Mouse (Mus musculus) forebrain, embryonic 14.5 days (tissue): ENCODE measurements around the gene Rhoj. TPM values are rescaled to one million over a fixed set of nuclear protein-coding genes. Genes with fewer than 3 reads are reported as not detected.

Experiments
- ATAC-seq: fragments of 200-750 bp; cut with Nextera tagmentation; 2 replicates; pipeline ENCODE4 v1.8.0; 2017; ENCODE audit warnings: mild to moderate bottlenecking, moderate library complexity
- DNase-seq: peaks from one replicate; pipeline ENCODE4 v3.0.0-alpha.2; 2015; ENCODE audit warnings: low spot score
- H3K27ac ChIP-seq: fragments of 300-500 bp; sonication (generic); 2 replicates; pipeline ENCODE4 v1.5.1; 2014; ENCODE audit warnings: low read depth, mild to moderate bottlenecking, control low read depth, low read length, moderate library complexity
- H3K27me3 ChIP-seq: fragments of 300-500 bp; sonication (generic); replicated peaks from 2 replicates; pipeline ENCODE4 v1.6.1; 2014; ENCODE audit warnings: low read length, control low read depth, mixed read lengths; ENCODE audit not compliant: control insufficient read depth, insufficient read depth
- H3K36me3 ChIP-seq: fragments of 300-500 bp; sonication (generic); 2 replicates; pipeline ENCODE4 v1.6.1; 2014; ENCODE audit warnings: low read length, control low read depth; ENCODE audit not compliant: control insufficient read depth, insufficient read depth
- H3K4me1 ChIP-seq: fragments of 300-500 bp; sonication (generic); 2 replicates; pipeline ENCODE4 v1.6.1; 2014; ENCODE audit warnings: antibody characterized with exemption, low read length, control low read depth; ENCODE audit not compliant: control insufficient read depth, insufficient read depth
- H3K4me2 ChIP-seq: fragments of 300-500 bp; sonication (generic); 2 replicates; pipeline ENCODE4 v1.6.1; 2014; ENCODE audit warnings: mild to moderate bottlenecking, control low read depth, low read length
- H3K4me3 ChIP-seq: fragments of 300-500 bp; sonication (generic); 2 replicates; pipeline ENCODE4 v1.5.1; 2014; ENCODE audit warnings: low read depth, low read length, control low read depth
- H3K9ac ChIP-seq: fragments of 300-500 bp; sonication (generic); 2 replicates; pipeline ENCODE4 v1.6.1; 2014; ENCODE audit warnings: mild to moderate bottlenecking, low read length, control low read depth, moderate library complexity
- H3K9me3 ChIP-seq: fragments of 300-500 bp; sonication (generic); replicated peaks from 2 replicates; pipeline ENCODE4 v1.6.1; 2016; ENCODE audit warnings: low read length, control low read depth, mixed read lengths; ENCODE audit not compliant: control insufficient read depth
- WGBS: fragments of 180-500 bp; shearing (Covaris S2); extraction: QIAGEN DNeasy Blood & Tissue Kit; methylation state at CpG from one replicate; pipeline ENCODE4 v1.1.7; 2014; 5-methylcytosine and 5-hydroxymethylcytosine counted together
- polyA plus RNA-seq: library from polyadenylated mRNA; unstranded; fragments of >200 nt; fragmentation: Nextera tagmentation; extraction: Ambion mirVana; gene quantifications from 2 replicates; pipeline ENCODE4 v1.2.1, GENCODE M21; 2014

The Rhoj gene
- polyA plus RNA-seq, 1 experiment from 2014 or later = 22.5 TPM

DNA sequence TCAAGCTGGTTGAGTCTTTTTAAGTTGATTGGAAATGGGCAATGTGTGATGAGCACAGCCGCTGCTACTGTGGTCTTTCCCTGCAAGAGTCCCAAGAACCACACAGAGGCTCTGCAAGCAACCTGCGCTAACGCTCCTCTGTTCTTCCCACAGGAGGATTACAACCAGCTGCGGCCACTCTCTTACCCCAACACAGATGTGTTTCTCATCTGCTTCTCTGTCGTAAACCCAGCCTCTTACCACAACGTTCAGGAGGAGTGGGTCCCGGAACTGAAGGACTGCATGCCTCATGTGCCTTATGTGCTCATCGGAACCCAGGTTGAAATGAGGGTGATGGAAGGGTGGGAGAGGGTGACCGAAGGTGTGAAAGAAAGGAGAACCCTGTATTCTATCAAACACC, 83.4 kb downstream of the Rhoj start:
- Histone ChIP-seq H3K4me2 (no peak overlapping the region), H3K27ac (no peak overlapping the region), H3K4me1 (no peaks in the 10 kb centered on the region), H3K36me3 (no peaks in the 10 kb centered on the region), H3K9me3 (no peaks in the 10 kb centered on the region), H3K9ac (no peak overlapping the region), H3K27me3 (no peaks in the 10 kb centered on the region), H3K4me3 (no peak overlapping the region)
- DNase-seq (no peak), ATAC-seq (no peak)
- 91% methylated on average over 9 of the region's 9 CpGs for WGBS

DNA sequence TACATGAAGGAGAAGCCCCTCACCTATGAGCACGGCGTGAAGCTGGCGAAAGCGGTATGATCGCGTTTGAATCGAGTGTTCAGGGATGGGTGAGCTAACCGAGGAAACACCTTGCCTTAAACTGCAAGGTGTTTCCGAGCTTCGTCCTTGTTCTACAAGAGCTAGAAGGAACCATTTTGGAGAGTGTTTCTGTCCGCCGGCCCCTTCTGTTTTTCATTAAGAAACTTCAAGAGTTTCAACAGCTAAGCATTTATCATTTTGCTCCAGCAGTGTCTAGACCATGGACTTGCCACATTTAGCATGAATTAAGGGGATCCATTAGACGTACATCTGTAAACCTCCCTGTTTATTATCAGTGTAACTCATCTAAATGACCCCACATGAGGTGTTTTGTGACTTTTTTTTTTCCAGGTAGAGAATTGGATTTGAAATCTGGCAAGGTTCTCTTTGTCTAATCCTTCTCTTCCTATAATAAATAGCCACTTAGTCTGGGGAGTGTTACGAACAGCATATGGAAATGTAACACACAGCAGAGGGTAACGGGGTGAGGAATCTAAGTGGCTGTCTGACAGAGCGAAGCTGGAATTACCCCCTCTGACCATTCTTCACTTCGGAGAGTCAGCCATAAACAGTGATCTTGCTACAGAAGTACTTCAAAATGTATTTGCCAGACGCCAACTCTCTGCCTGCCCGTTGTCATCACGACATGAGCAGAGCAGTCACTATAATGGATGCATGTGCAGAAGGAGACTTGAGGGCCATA, 86.1 kb downstream of the Rhoj start:
- Histone ChIP-seq H3K4me2 (no peak overlapping the region), H3K4me3 (no peak overlapping the region), H3K36me3 (no peaks in the 10 kb centered on the region), H3K4me1 (no peaks in the 10 kb centered on the region), H3K27me3 (no peaks in the 10 kb centered on the region), H3K9me3 (no peaks in the 10 kb centered on the region), H3K27ac (no peak overlapping the region), H3K9ac (no peak overlapping the region)
- ATAC-seq (no peak), DNase-seq (no peak)
- 90% methylated on average over 20 of the region's 20 CpGs for WGBS

GRCm38 (mm10) chr12:75396616-75397015, 88.5 kb downstream of the Rhoj start:
- no peak overlapping the region for H3K4me2 ChIP-seq
- H3K27me3 ChIP-seq = no peaks in the 10 kb centered on the region
- H3K4me3 ChIP-seq = no peak overlapping the region
- H3K4me1 ChIP-seq = no peaks in the 10 kb centered on the region
- 57% methylated on average over 3 of the region's 3 CpGs for WGBS
- no peak overlapping the region for H3K27ac ChIP-seq
- ATAC-seq (no peak), DNase-seq (no peak)
- H3K9ac ChIP-seq = no peak overlapping the region
- H3K36me3 ChIP-seq = no peaks in the 10 kb centered on the region
- H3K9me3 ChIP-seq = no peaks in the 10 kb centered on the region

DNA sequence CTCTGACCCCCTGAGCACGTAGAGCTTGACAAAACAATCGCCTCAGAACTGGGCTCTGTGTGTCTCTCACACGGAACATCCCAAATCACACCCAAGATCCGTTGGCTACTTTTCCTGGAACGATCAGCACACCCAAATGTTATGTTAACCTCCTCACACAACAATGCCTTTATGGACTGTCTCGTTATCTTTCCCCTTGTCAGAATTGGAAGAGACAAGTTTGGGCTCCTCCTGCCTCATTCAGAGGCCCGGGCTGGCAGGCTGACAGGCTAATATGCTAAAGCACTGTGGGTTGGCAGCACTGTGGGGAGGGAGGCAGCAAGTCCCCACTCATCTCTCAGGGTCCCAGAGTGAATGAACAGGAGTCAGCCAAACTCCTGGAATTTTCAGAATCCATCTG, 89.0 kb downstream of the Rhoj start:
- Histone ChIP-seq H3K27ac (no peak overlapping the region), H3K36me3 (no peaks in the 10 kb centered on the region), H3K4me1 (no peaks in the 10 kb centered on the region), H3K9ac (no peak overlapping the region), H3K27me3 (no peaks in the 10 kb centered on the region), H3K4me3 (no peak overlapping the region), H3K4me2 (no peak overlapping the region), H3K9me3 (no peaks in the 10 kb centered on the region)
- ATAC-seq (no peak), DNase-seq (peak; percentile 49)
- 41% methylated on average over 7 of the region's 7 CpGs for WGBS

GRCm38 (mm10) chr12:75412964-75413363, 104.8 kb downstream of the Rhoj start:
- Histone ChIP-seq H3K9me3 (no peaks in the 10 kb centered on the region), H3K9ac (no peak overlapping the region), H3K27ac (no peak overlapping the region), H3K4me3 (no peak overlapping the region), H3K4me1 (no peaks in the 10 kb centered on the region), H3K4me2 (no peak overlapping the region), H3K36me3 (no peaks in the 10 kb centered on the region), H3K27me3 (no peaks in the 10 kb centered on the region)
- WGBS = 89% methylated on average over 9 of the region's 9 CpGs
- DNase-seq = no peak
- no peak for ATAC-seq

DNA sequence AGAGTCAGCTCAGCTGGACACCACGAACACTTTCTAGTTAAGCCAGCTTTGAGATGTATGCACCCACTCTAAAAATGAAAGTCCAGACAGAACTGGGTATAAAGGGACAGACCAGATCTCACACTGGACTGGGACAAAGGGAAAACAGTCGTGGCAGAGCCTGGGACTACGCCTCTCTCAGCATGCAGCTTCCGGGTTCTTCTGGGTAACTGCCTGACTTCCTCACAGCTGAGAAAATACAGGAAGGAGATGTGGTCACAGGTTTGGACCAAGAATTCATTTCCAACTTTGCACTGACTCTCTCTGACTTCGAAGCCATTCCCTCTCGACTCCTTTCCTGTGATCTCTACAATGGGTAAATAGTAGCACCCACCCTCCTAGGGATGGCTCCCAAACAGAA, 106.9 kb downstream of the Rhoj start:
- ATAC-seq (no peak), DNase-seq (no peak)
- Histone ChIP-seq H3K36me3 (no peaks in the 10 kb centered on the region), H3K4me1 (no peaks in the 10 kb centered on the region), H3K27me3 (no peaks in the 10 kb centered on the region), H3K27ac (no peak overlapping the region), H3K4me2 (no peak overlapping the region), H3K9me3 (no peaks in the 10 kb centered on the region), H3K4me3 (no peak overlapping the region), H3K9ac (no peak overlapping the region)
- WGBS = 81% methylated on average over 6 of the region's 6 CpGs

DNA sequence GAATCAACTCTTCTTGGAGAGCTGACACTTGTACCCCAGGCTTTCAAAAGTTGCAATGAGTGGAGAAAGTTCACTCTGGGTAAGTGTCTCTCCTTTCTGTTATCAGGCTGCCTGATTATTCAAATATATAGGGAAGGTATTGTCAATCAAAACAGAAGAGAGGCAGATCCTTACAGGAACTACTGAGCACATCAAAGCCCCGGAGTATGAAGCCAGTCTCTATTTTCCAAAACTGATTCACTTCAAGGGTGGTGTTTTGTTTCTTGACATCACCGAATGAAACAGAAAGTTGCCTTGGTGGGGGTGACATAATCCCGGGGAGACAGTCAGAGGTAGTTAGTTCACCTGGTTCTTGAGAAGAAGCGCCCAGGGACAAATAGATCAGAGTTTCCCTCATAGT, 108.6 kb downstream of the Rhoj start, which contains the start of gene Gphb5:
Gphb5 (minus strand) TSS at position 101 of the 400 bp plus-strand sequence.
- no peaks in the 10 kb centered on the region for H3K9me3 ChIP-seq
- 87% methylated on average over 4 of the region's 4 CpGs for WGBS
- H3K27me3 ChIP-seq = no peaks in the 10 kb centered on the region
- no peaks in the 10 kb centered on the region for H3K4me1 ChIP-seq
- no peak within 1 kb of the TSS for H3K27ac ChIP-seq
- no peak within 1 kb of the TSS for H3K4me3 ChIP-seq
- H3K4me2 ChIP-seq = no peak within 1 kb of the TSS
- no peak for ATAC-seq
- no peak within 1 kb of the TSS for H3K9ac ChIP-seq
- DNase-seq = no peak
- no peaks in the 10 kb centered on the region for H3K36me3 ChIP-seq

DNA sequence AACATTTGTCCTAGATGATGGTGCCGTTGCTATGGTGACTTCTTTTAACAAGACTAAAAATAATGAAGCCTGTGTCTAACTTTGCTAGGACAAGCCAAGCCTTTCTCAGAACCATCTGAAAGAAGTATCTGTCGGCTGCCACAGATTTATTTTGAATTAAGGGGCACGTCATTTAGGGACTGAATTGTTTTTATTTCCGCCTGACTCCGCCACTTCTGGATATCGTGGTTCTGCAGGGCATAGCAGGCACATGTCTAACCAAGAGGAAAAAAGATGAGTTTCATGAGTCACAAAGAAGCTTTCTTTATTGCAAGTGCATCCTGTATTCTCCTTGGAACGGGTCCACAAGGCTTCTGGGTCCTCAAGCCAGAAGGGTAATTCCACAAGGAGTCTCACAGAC, 116.2 kb downstream of the Rhoj start:
- WGBS = 75% methylated on average over 7 of the region's 7 CpGs
- ATAC-seq (no peak), DNase-seq (no peak)
- H3K4me1 ChIP-seq = no peaks in the 10 kb centered on the region
- H3K9me3 ChIP-seq = no peaks in the 10 kb centered on the region
- no peaks in the 10 kb centered on the region for H3K36me3 ChIP-seq
- H3K4me2 ChIP-seq = no peak overlapping the region
- H3K27me3 ChIP-seq = no peaks in the 10 kb centered on the region
- no peak overlapping the region for H3K4me3 ChIP-seq
- no peak overlapping the region for H3K9ac ChIP-seq
- H3K27ac ChIP-seq = no peak overlapping the region

- H3K4me3 ChIP-seq = no peak overlapping the region
- no peaks in the 10 kb centered on the region for H3K9me3 ChIP-seq
- H3K4me1 ChIP-seq = no peaks in the 10 kb centered on the region
- ATAC-seq (no peak), DNase-seq (no peak)
- H3K36me3 ChIP-seq = no peaks in the 10 kb centered on the region
- 94% methylated on average over 4 of the region's 4 CpGs for WGBS
- H3K27ac ChIP-seq = no peak overlapping the region
- no peaks in the 10 kb centered on the region for H3K27me3 ChIP-seq
- H3K9ac ChIP-seq = no peak overlapping the region
- no peak overlapping the region for H3K4me2 ChIP-seq
Measured at GRCm38 (mm10) chr12:75424817-75425216, 116.7 kb downstream of the Rhoj start.
